Mouse (Mus musculus) forebrain, embryonic 11.5 days (tissue): ENCODE measurements around the gene Cpb2. TPM values are rescaled to one million over a fixed set of nuclear protein-coding genes. Genes with fewer than 3 reads are reported as not detected.

Experiments used
- ATAC-seq: fragments of 200-750 bp; cut with Nextera tagmentation; replicated peaks from 2 replicates; pipeline ENCODE4 v1.8.0; 2017; ENCODE audit warnings: moderate TSS enrichment; ENCODE audit not compliant: low FRiP score
- DNase-seq: peaks from one replicate; pipeline ENCODE4 v3.0.0-alpha.2; 2017; ENCODE audit warnings: low spot score
- H3K27ac ChIP-seq: fragments of 300-500 bp; sonication (generic); 2 replicates; pipeline ENCODE4 v1.5.1; 2014; ENCODE audit warnings: low read depth, low read length
- H3K27me3 ChIP-seq: fragments of 300-500 bp; sonication (generic); 2 replicates; pipeline ENCODE4 v1.6.1; 2014; ENCODE audit warnings: mild to moderate bottlenecking, low read length, mixed read lengths; ENCODE audit not compliant: control insufficient read depth, insufficient read depth
- H3K36me3 ChIP-seq: fragments of 300-500 bp; sonication (generic); 2 replicates; pipeline ENCODE4 v1.6.1; 2014; ENCODE audit warnings: mild to moderate bottlenecking, low read length, moderate library complexity, mixed read lengths; ENCODE audit not compliant: control insufficient read depth, insufficient read depth
- H3K4me1 ChIP-seq: fragments of 300-500 bp; sonication (generic); replicated peaks from 2 replicates; pipeline ENCODE4 v1.6.1; 2014; ENCODE audit warnings: low read length, mixed read lengths; ENCODE audit not compliant: control insufficient read depth, insufficient read depth
- H3K4me2 ChIP-seq: fragments of 300-500 bp; sonication (generic); 2 replicates; pipeline ENCODE4 v1.6.1; 2014; ENCODE audit warnings: low read depth, mild to moderate bottlenecking, low read length, moderate library complexity, mixed read lengths; ENCODE audit not compliant: severe bottlenecking
- H3K4me3 ChIP-seq: fragments of 300-500 bp; sonication (generic); 2 replicates; pipeline ENCODE4 v1.5.1; 2014; ENCODE audit warnings: low read depth, low read length
- H3K9ac ChIP-seq: fragments of 300-500 bp; sonication (generic); 2 replicates; pipeline ENCODE4 v1.6.1; 2014; ENCODE audit warnings: low read length
- H3K9me3 ChIP-seq: fragments of 300-500 bp; sonication (generic); 2 replicates; pipeline ENCODE4 v1.6.1; 2016; ENCODE audit warnings: low read length, mixed read lengths; ENCODE audit not compliant: control insufficient read depth
- WGBS: fragments of 180-500 bp; shearing (Covaris S2); extraction: QIAGEN DNeasy Blood & Tissue Kit; methylation state at CpG from one replicate; pipeline ENCODE4 v1.1.7; 2014; 5-methylcytosine and 5-hydroxymethylcytosine counted together
- microRNA-seq: library from miRNA; unstranded; fragments of <30 nt; microRNA quantifications from one replicate; pipeline ENCODE4, GENCODE M21; 2016; ENCODE audit not compliant: insufficient number of aligned reads
- polyA plus RNA-seq: library from polyadenylated mRNA; unstranded; fragments of >200 nt; fragmentation: Nextera tagmentation; extraction: Ambion mirVana; gene quantifications from 2 replicates; pipeline ENCODE4 v1.2.1, GENCODE M21; 2014

Gene Cpb2
- polyA plus RNA-seq, 1 experiment from 2014 or later: not detected

DNA sequence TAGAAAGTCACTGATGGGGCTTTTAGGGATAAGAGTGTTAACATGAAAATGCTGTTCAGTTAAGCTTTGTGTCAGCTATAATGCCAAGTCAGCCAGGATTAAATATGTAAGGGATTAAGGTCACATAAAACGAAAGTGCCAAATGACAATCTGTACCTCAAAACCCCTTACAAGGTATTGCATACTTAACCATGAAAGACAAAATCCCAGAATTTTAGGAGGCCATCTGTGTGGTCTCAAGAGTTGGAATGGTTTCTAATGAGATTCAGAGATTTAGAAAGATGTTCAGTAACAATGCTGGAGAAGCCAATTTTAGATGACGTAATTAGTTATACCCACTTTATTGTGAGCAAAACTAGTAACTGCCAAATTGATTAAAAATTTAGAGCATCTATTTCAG, 72.4 kb downstream of the Cpb2 start:
- no peak overlapping the region for H3K27ac ChIP-seq
- no peaks in the 10 kb centered on the region for H3K9me3 ChIP-seq
- DNase-seq (no peak), ATAC-seq (no peak)
- H3K27me3 ChIP-seq: no peaks in the 10 kb centered on the region
- no peak overlapping the region for H3K9ac ChIP-seq
- no peak overlapping the region for H3K4me2 ChIP-seq
- H3K36me3 ChIP-seq: no peaks in the 10 kb centered on the region
- no peaks in the 10 kb centered on the region for H3K4me1 ChIP-seq
- WGBS: 80% methylated on average over 2 of the region's 2 CpGs
- H3K4me3 ChIP-seq: no peak overlapping the region

DNA sequence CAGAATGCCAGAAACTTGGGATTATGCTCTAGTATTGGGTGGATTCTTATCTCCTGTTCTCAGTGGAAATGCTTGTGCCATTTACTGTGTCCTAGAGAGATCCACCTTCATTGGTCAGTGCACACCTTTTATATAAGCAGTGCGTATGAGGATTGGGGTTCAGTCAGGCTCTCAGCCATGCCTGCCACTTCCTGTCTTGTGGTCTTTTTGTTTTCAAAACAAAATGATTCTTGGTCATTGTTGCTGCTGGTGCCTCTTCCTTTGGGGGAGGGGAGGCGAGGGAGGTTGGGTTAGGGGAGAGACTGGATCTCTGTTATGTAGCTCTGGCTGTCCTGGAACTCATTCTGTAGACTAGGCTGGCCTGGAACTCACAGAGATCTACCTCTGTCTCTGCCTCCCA, 76.6 kb downstream of the Cpb2 start:
- no peak overlapping the region for H3K4me2 ChIP-seq
- DNase-seq: no peak
- no peak for ATAC-seq
- no peaks in the 10 kb centered on the region for H3K4me1 ChIP-seq
- no peak overlapping the region for H3K9ac ChIP-seq
- peaks cover 8% of the 10 kb centered on the region; the same call in 1 of the 2 replicates for H3K36me3 ChIP-seq
- WGBS: 92% methylated on average over 2 of the region's 2 CpGs
- H3K9me3 ChIP-seq: no peaks in the 10 kb centered on the region
- H3K27ac ChIP-seq: no peak overlapping the region
- H3K27me3 ChIP-seq: no peaks in the 10 kb centered on the region
- no peak overlapping the region for H3K4me3 ChIP-seq

DNA sequence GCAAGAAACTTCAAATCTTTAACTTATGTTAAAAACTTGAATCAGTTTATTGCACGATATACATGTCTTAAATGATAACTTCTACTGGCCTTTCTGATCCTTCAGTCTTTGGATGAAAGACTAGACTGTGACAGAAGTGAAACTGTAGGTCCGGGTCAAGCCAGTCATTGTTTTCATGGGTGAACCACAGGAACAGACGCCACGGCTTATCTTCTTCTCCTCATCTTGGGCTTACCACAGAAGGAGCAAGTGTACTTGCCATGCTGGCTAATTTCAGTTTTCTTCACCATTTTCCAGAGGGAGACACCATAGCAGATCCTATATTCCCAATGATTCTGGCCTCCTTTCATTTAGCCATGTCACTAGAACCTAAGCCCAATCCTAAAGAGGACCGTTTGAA, 78.2 kb downstream of the Cpb2 start:
- Histone ChIP-seq H3K4me3 (no peak overlapping the region), H3K27me3 (no peaks in the 10 kb centered on the region), H3K36me3 (peaks cover 8% of the 10 kb centered on the region; the same call in 1 of the 2 replicates), H3K9ac (no peak overlapping the region), H3K4me2 (no peak overlapping the region), H3K9me3 (no peaks in the 10 kb centered on the region), H3K4me1 (no peaks in the 10 kb centered on the region), H3K27ac (no peak overlapping the region)
- ATAC-seq: no peak
- 95% methylated on average over 5 of the region's 5 CpGs for WGBS
- no peak for DNase-seq

DNA sequence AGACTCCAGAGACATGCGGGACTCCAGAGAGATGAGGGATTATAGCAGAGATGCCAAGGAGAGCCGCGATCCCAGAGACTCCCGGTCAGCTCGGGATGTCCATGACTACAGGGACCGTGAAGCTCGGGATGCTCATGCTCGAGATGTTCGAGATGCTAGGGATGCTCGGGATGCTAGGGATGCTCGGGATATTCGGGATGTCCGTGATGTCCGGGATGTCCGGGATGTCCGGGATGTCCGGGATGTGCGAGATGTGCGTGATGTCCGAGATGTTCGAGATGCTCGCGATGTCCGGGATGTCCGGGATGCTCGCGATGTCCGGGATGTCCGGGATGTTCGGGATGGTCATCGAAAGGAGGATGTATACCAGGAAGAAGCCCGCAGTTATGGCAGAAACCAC, 81.3 kb downstream of the Cpb2 start:
- 97% methylated on average over 32 of the region's 32 CpGs for WGBS
- ATAC-seq (no peak), DNase-seq (no peak)
- H3K4me1 ChIP-seq: no peaks in the 10 kb centered on the region
- H3K36me3 ChIP-seq: peaks cover 8% of the 10 kb centered on the region; the same call in 1 of the 2 replicates
- H3K27ac ChIP-seq: no peak overlapping the region
- H3K9ac ChIP-seq: no peak overlapping the region
- no peak overlapping the region for H3K4me2 ChIP-seq
- no peaks in the 10 kb centered on the region for H3K9me3 ChIP-seq
- H3K4me3 ChIP-seq: no peak overlapping the region
- H3K27me3 ChIP-seq: no peaks in the 10 kb centered on the region

DNA sequence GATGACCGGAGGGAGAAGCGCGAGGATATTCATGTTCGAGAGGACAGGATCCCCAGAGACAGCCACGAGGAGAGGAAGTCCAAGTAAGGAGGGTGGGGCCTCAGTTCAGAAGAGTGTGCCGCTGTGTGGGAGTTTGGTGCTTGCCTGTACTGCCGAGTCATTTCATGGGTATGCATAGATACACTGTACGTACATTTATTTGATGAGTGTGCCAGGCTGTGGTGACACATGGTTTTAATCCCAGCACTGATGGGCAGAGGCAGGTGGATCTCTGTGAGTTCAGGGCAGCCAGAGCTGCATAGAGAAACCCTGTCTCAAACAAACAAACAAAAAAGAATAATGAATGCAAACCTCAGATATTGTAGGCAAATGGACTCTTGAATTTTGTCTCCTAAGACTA, 86.0 kb downstream of the Cpb2 start:
- Histone ChIP-seq H3K27me3 (no peaks in the 10 kb centered on the region), H3K36me3 (peaks cover 8% of the 10 kb centered on the region; the same call in 1 of the 2 replicates), H3K27ac (no peak overlapping the region), H3K9ac (no peak overlapping the region), H3K4me1 (no peaks in the 10 kb centered on the region), H3K4me3 (no peak overlapping the region), H3K9me3 (no peaks in the 10 kb centered on the region), H3K4me2 (no peak overlapping the region)
- 89% methylated on average over 8 of the region's 8 CpGs for WGBS
- ATAC-seq (no peak), DNase-seq (no peak)

DNA sequence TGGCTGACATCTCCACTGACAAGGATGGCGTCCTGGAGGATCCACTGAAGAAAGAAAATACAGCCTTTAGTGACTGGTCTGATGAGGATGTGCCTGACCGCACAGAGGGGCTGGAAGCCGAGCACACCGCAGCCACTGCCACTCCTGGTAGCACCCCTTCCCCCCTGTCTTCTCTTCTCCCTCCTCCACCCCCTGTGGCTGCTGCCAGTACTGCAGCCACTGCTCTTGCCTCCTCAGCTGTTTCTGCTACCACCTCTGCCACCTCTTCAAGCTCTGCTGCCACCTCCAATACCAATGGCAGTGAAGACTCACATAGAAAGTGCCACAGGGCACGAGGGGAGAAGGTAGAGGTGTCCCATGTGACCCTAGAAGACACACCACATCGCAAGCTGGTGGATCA, 88.5 kb downstream of the Cpb2 start:
- Histone ChIP-seq H3K27ac (no peak overlapping the region), H3K4me1 (no peaks in the 10 kb centered on the region), H3K4me3 (no peak overlapping the region), H3K27me3 (no peaks in the 10 kb centered on the region), H3K36me3 (peaks cover 5% of the 10 kb centered on the region; the same call in 1 of the 2 replicates), H3K9me3 (no peaks in the 10 kb centered on the region), H3K9ac (no peak overlapping the region), H3K4me2 (no peak overlapping the region)
- no peak for ATAC-seq
- 82% methylated on average over 6 of the region's 6 CpGs for WGBS
- peak; percentile 62 for DNase-seq

Small RNA genes lying within 50 kb of the gene (microRNA-seq; reads per million reads assigned to microRNA genes)
- not detected for gene Gm44482

Other genes with a start within 250 kb of the Cpb2 start
- 0.32 TPM in 2 replicates for gene Rubcnl, start 226.3 kb upstream of the Cpb2 start, polyA plus RNA-seq
- 0.31 and 0.36 TPM in 2 replicates for gene Lrrc63, start 111.4 kb upstream of the Cpb2 start, polyA plus RNA-seq
- 26.5 and 28.6 TPM in 2 replicates for gene Lcp1, start 111.2 kb upstream of the Cpb2 start, polyA plus RNA-seq
- 35.3 and 40.6 TPM in 2 replicates for gene Zc3h13, start 42.1 kb downstream of the Cpb2 start, polyA plus RNA-seq
- 5.5 TPM in 2 replicates for gene Siah3, start 213.7 kb downstream of the Cpb2 start, polyA plus RNA-seq